Mouse (Mus musculus): ENCODE data around the gene Esyt2.

Gene Esyt2

GRCm38 (mm10) chr12:116280149-116280652, 795 bp upstream of the Esyt2 start:
- in situ Hi-C loops (cut with MboI, MseI), result loop anchor here (5.0 to 25.0 kb wide), 2 partner anchors 122 to 1557 kb away; no protein-coding TSS in a partner anchor

- in situ Hi-C loops (cut with MboI, MseI), result loop anchor here (5.0 to 25.0 kb wide), 2 partner anchors 121 to 1556 kb away; no protein-coding TSS in a partner anchor
Observed at GRCm38 (mm10) chr12:116281427-116282281, 658 bp downstream of the Esyt2 start.

GRCm38 (mm10) chr12:116282856-116283255, 1.9 kb downstream of the Esyt2 start:
- in situ Hi-C loops (cut with MboI, MseI), result loop anchor here (5.0 to 25.0 kb wide), 2 partner anchors 119 to 1554 kb away; no protein-coding TSS in a partner anchor

- in situ Hi-C loops (cut with MboI, MseI), result loop anchor here (5.0 to 25.0 kb wide), 2 partner anchors 119 to 1554 kb away; no protein-coding TSS in a partner anchor
Observed at GRCm38 (mm10) chr12:116283511-116283910, 2.5 kb downstream of the Esyt2 start.

- in situ Hi-C loops (cut with MboI, MseI), result loop anchor here (25.0 kb wide), 1 partner anchor 1544 kb away; no protein-coding TSS in a partner anchor
Observed at GRCm38 (mm10) chr12:116293185-116293584, 12.2 kb downstream of the Esyt2 start.

GRCm38 (mm10) chr12:116293599-116294292, 12.8 kb downstream of the Esyt2 start:
- in situ Hi-C loops (cut with MboI, MseI), result loop anchor here (25.0 kb wide), 1 partner anchor 1544 kb away; no protein-coding TSS in a partner anchor

GRCm38 (mm10) chr12:116299906-116300305, 18.9 kb downstream of the Esyt2 start:
- in situ Hi-C loops (cut with MboI, MseI), result loop anchor here (25.0 kb wide), 1 partner anchor 1537 kb away; no protein-coding TSS in a partner anchor

GRCm38 (mm10) chr12:116302181-116302580, 21.2 kb downstream of the Esyt2 start:
- in situ Hi-C loops (cut with MboI, MseI), result no loop called here

- in situ Hi-C loops (cut with MboI, MseI), result no loop called here
Observed at GRCm38 (mm10) chr12:116306042-116306441, 25.0 kb downstream of the Esyt2 start.

- in situ Hi-C loops (cut with MboI, MseI), result no loop called here
Observed at GRCm38 (mm10) chr12:116307870-116308269, 26.9 kb downstream of the Esyt2 start.

- in situ Hi-C loops (cut with MboI, MseI), result no loop called here
Observed at GRCm38 (mm10) chr12:116308612-116309011, 27.6 kb downstream of the Esyt2 start.

GRCm38 (mm10) chr12:116313816-116314215, 32.8 kb downstream of the Esyt2 start:
- in situ Hi-C loops (cut with MboI, MseI), result no loop called here

- in situ Hi-C loops (cut with MboI, MseI), result no loop called here
Observed at GRCm38 (mm10) chr12:116315498-116315897, 34.5 kb downstream of the Esyt2 start.

- in situ Hi-C loops (cut with MboI, MseI), result no loop called here
Observed at GRCm38 (mm10) chr12:116317818-116318217, 36.8 kb downstream of the Esyt2 start.

- in situ Hi-C loops (cut with MboI, MseI), result no loop called here
Observed at GRCm38 (mm10) chr12:116325545-116325944, 44.5 kb downstream of the Esyt2 start.

GRCm38 (mm10) chr12:116326159-116326558, 45.2 kb downstream of the Esyt2 start:
- in situ Hi-C loops (cut with MboI, MseI), result no loop called here

GRCm38 (mm10) chr12:116334253-116334652, 53.3 kb downstream of the Esyt2 start:
- in situ Hi-C loops (cut with MboI, MseI), result no loop called here

- in situ Hi-C loops (cut with MboI, MseI), result no loop called here
Observed at GRCm38 (mm10) chr12:116340160-116340559, 59.2 kb downstream of the Esyt2 start.

GRCm38 (mm10) chr12:116348755-116349286, 67.8 kb downstream of the Esyt2 start:
- in situ Hi-C loops (cut with MboI, MseI), result no loop called here

GRCm38 (mm10) chr12:116349376-116349775, 68.4 kb downstream of the Esyt2 start:
- in situ Hi-C loops (cut with MboI, MseI), result no loop called here

- in situ Hi-C loops (cut with MboI, MseI), result no loop called here
Observed at GRCm38 (mm10) chr12:116351022-116351421, 70.0 kb downstream of the Esyt2 start.

- in situ Hi-C loops (cut with MboI, MseI), result no loop called here
Observed at GRCm38 (mm10) chr12:116352404-116352803, 71.4 kb downstream of the Esyt2 start.

All from regulatory T cell (primary cell).